Mouse (Mus musculus) kidney, embryonic 16.5 days (tissue): ENCODE measurements around the gene Sema4b. TPM values are rescaled to one million over a fixed set of nuclear protein-coding genes. Genes with fewer than 3 reads are reported as not detected.

Experiments used
- ATAC-seq: fragments of 200-750 bp; cut with Nextera tagmentation; 2 replicates; pipeline ENCODE4 v1.8.0; 2017; ENCODE audit warnings: moderate TSS enrichment; ENCODE audit not compliant: low FRiP score, low TSS enrichment
- H3K27ac ChIP-seq: fragments of 300-500 bp; sonication (generic); 2 replicates; pipeline ENCODE4 v1.5.1; 2014; ENCODE audit warnings: low read length
- H3K27me3 ChIP-seq: fragments of 300-500 bp; sonication (generic); 2 replicates; pipeline ENCODE4 v1.6.1; 2014; ENCODE audit warnings: low read length, control low read depth, mixed read lengths; ENCODE audit not compliant: insufficient read depth
- H3K36me3 ChIP-seq: fragments of 300-500 bp; sonication (generic); 2 replicates; pipeline ENCODE4 v1.6.1; 2014; ENCODE audit warnings: low read length, control low read depth, mixed read lengths; ENCODE audit not compliant: insufficient read depth
- H3K4me1 ChIP-seq: fragments of 300-500 bp; sonication (generic); 2 replicates; pipeline ENCODE4 v1.6.1; 2014; ENCODE audit warnings: low read length, control low read depth, mixed read lengths; ENCODE audit not compliant: insufficient read depth
- H3K4me2 ChIP-seq: fragments of 300-500 bp; sonication (generic); replicated peaks from 2 replicates; pipeline ENCODE4 v1.6.1; 2014; ENCODE audit warnings: low read depth, low read length
- H3K4me3 ChIP-seq: fragments of 300-500 bp; sonication (generic); 2 replicates; pipeline ENCODE4 v1.5.1; 2014; ENCODE audit warnings: mild to moderate bottlenecking, low read length
- H3K9ac ChIP-seq: fragments of 300-500 bp; sonication (generic); replicated peaks from 2 replicates; pipeline ENCODE4 v1.6.1; 2014; ENCODE audit warnings: low read length
- H3K9me3 ChIP-seq: fragments of 300-500 bp; sonication (generic); 2 replicates; pipeline ENCODE4 v1.6.1; 2016; ENCODE audit warnings: low read length, control low read depth
- WGBS: fragments of 180-500 bp; shearing (Covaris S2); extraction: QIAGEN DNeasy Blood & Tissue Kit; methylation state at CpG from one replicate; pipeline ENCODE4 v1.1.7; 2014; 5-methylcytosine and 5-hydroxymethylcytosine counted together
- polyA plus RNA-seq: library from polyadenylated mRNA; unstranded; fragments of >200 nt; fragmentation: Nextera tagmentation; extraction: Ambion mirVana; gene quantifications from 2 replicates; pipeline ENCODE4 v1.2.1, GENCODE M21; 2015

Gene Sema4b
- polyA plus RNA-seq, 1 experiment from 2014 or later, result 17.7 TPM

GRCm38 (mm10) chr7:80267764-80268163 lies 81.1 kb downstream of the Sema4b start:
- no peak for ATAC-seq
- Histone ChIP-seq H3K4me2 (no peak overlapping the region), H3K27me3 (no peaks in the 10 kb centered on the region), H3K27ac (no peak overlapping the region), H3K9ac (no peak overlapping the region), H3K36me3 (peaks cover 25% of the 10 kb centered on the region), H3K9me3 (no peaks in the 10 kb centered on the region), H3K4me1 (peaks cover 12% of the 10 kb centered on the region), H3K4me3 (no peak overlapping the region)
- WGBS, result 77% methylated on average over 1 of the region's 1 CpGs

- Histone ChIP-seq H3K36me3 (peaks cover 32% of the 10 kb centered on the region), H3K4me2 (peak within 1 kb of the TSS; percentile 86), H3K4me1 (peaks cover 12% of the 10 kb centered on the region), H3K9me3 (peaks cover 1% of the 10 kb centered on the region), H3K27ac (peak within 1 kb of the TSS; percentile 71), H3K4me3 (peak within 1 kb of the TSS; percentile 80), H3K9ac (peak within 1 kb of the TSS; percentile 82), H3K27me3 (no peaks in the 10 kb centered on the region)
- ATAC-seq, result peak; percentile 96
- WGBS, result 4% methylated on average over 21 of the region's 21 CpGs
These were observed 82.5 kb downstream of the Sema4b start, which contains the start of gene Vps33b for GRCm38 (mm10) chr7:80268897-80269750. Gene Vps33b, plus strand, starts transcription at chr7:80269649.

- peak overlapping the region; percentile 86 for H3K4me2 ChIP-seq
- under 1% methylated on average over 23 of the region's 23 CpGs for WGBS
These were observed 83.2 kb downstream of the Sema4b start for GRCm38 (mm10) chr7:80269751-80270255.

GRCm38 (mm10) chr7:80273456-80273855 lies 86.8 kb downstream of the Sema4b start:
- Histone ChIP-seq H3K4me2 (no peak overlapping the region), H3K27ac (no peak overlapping the region), H3K4me3 (no peak overlapping the region), H3K36me3 (peaks cover 33% of the 10 kb centered on the region), H3K9ac (no peak overlapping the region), H3K27me3 (no peaks in the 10 kb centered on the region), H3K4me1 (peaks cover 12% of the 10 kb centered on the region), H3K9me3 (peaks cover 13% of the 10 kb centered on the region)
- WGBS, result 95% methylated on average over 2 of the region's 2 CpGs
- ATAC-seq, result no peak

More at GRCm38 (mm10) chr7:80269751-80270255, 83.2 kb downstream of the Sema4b start:
- Histone ChIP-seq H3K4me3 (peak overlapping the region; percentile 80), H3K9ac (peak overlapping the region; percentile 82), H3K27ac (peak overlapping the region; percentile 50), H3K9me3 (peaks cover 8% of the 10 kb centered on the region), H3K36me3 (peaks cover 32% of the 10 kb centered on the region), H3K4me1 (peaks cover 12% of the 10 kb centered on the region), H3K27me3 (no peaks in the 10 kb centered on the region)
- peak; percentile 46; the same call in 1 of the 2 replicates for ATAC-seq

Other genes with a start within 250 kb of the Sema4b start
- 22.6 and 24.7 TPM in 2 replicates for gene Zfp710, start 162.0 kb upstream of the Sema4b start, polyA plus RNA-seq
- 782 and 850 TPM in 2 replicates for gene Idh2, start 71.4 kb upstream of the Sema4b start, polyA plus RNA-seq
- gene Cib1, start 46.0 kb downstream of the Sema4b start, polyA plus RNA-seq, result 131 and 144 TPM in 2 replicates
- gene Gdpgp1, start 46.0 kb downstream of the Sema4b start, polyA plus RNA-seq, result 3.5 and 4.0 TPM in 2 replicates
- 0.87 and 1.4 TPM in 2 replicates for gene Ttll13, start 59.5 kb downstream of the Sema4b start, polyA plus RNA-seq
- gene Ngrn, start 74.4 kb downstream of the Sema4b start, polyA plus RNA-seq, result 51.7 and 51.9 TPM in 2 replicates
- 11.4 and 17.0 TPM in 2 replicates for gene Vps33b, start 82.8 kb downstream of the Sema4b start, polyA plus RNA-seq
- 146 and 151 TPM in 2 replicates for gene Prc1, start 107.6 kb downstream of the Sema4b start, polyA plus RNA-seq
- gene Rccd1, start 137.6 kb downstream of the Sema4b start, polyA plus RNA-seq, result 7.8 and 11.6 TPM in 2 replicates
- gene Unc45a, start 154.2 kb downstream of the Sema4b start, polyA plus RNA-seq, result 46.5 and 48.2 TPM in 2 replicates
- 22.6 and 23.8 TPM in 2 replicates for gene Hddc3, start 156.3 kb downstream of the Sema4b start, polyA plus RNA-seq
- 16.6 and 19.1 TPM in 2 replicates for gene Man2a2, start 184.5 kb downstream of the Sema4b start, polyA plus RNA-seq
- 16.8 and 18.3 TPM in 2 replicates for gene Fes, start 201.1 kb downstream of the Sema4b start, polyA plus RNA-seq
- gene Furin, start 218.6 kb downstream of the Sema4b start, polyA plus RNA-seq, result 13.4 and 13.7 TPM in 2 replicates